Mouse (Mus musculus) intestine, postnatal 0 days (tissue): ENCODE measurements around the gene Slc25a38. TPM values are rescaled to one million over a fixed set of nuclear protein-coding genes. Genes with fewer than 3 reads are reported as not detected.

Experiments
- ATAC-seq: fragments of 200-750 bp; cut with Nextera tagmentation; 2 replicates; pipeline ENCODE4 v1.8.0; 2017; ENCODE audit warnings: mild to moderate bottlenecking, moderate TSS enrichment, moderate library complexity
- H3K27ac ChIP-seq: fragments of 300-500 bp; sonication (generic); 2 replicates; pipeline ENCODE4 v1.5.1; 2014; ENCODE audit warnings: mild to moderate bottlenecking, low read depth, low read length, moderate library complexity
- H3K27me3 ChIP-seq: fragments of 300-500 bp; sonication (generic); replicated peaks from 2 replicates; pipeline ENCODE4 v1.6.1; 2014; ENCODE audit warnings: low read length, mixed read lengths; ENCODE audit not compliant: control insufficient read depth, insufficient read depth
- H3K36me3 ChIP-seq: fragments of 300-500 bp; sonication (generic); 2 replicates; pipeline ENCODE4 v1.6.1; 2014; ENCODE audit warnings: mild to moderate bottlenecking, moderate library complexity; ENCODE audit not compliant: control insufficient read depth, insufficient read depth
- H3K4me1 ChIP-seq: fragments of 300-500 bp; sonication (generic); replicated peaks from 2 replicates; pipeline ENCODE4 v1.6.1; 2014; ENCODE audit warnings: antibody characterized with exemption, low read length, mixed read lengths; ENCODE audit not compliant: control insufficient read depth, insufficient read depth
- H3K4me2 ChIP-seq: fragments of 300-500 bp; sonication (generic); replicated peaks from 2 replicates; pipeline ENCODE4 v1.6.1; 2014; ENCODE audit warnings: low read depth, mild to moderate bottlenecking, moderate library complexity
- H3K4me3 ChIP-seq: fragments of 300-500 bp; sonication (generic); 2 replicates; pipeline ENCODE4 v1.5.1; 2014; ENCODE audit warnings: low read depth, low read length
- H3K9ac ChIP-seq: fragments of 300-500 bp; sonication (generic); 2 replicates; pipeline ENCODE4 v1.6.1; 2014; ENCODE audit warnings: mild to moderate bottlenecking, low read depth, low read length
- H3K9me3 ChIP-seq: fragments of 300-500 bp; sonication (generic); 2 replicates; pipeline ENCODE4 v1.6.1; 2016; ENCODE audit warnings: mixed run types; ENCODE audit not compliant: control insufficient read depth
- CTCF ChIP-seq: sonication (generic); IDR thresholded peaks from 2 replicates; pipeline ENCODE4 v1.5.1; 2016; ENCODE audit warnings: low read depth, mild to moderate bottlenecking, control low read depth, antibody characterized with exemption, moderate library complexity
- WGBS: fragments of 180-500 bp; shearing (Covaris S2); extraction: QIAGEN DNeasy Blood & Tissue Kit; methylation state at CpG from one replicate; pipeline ENCODE4 v1.1.7; 2014; 5-methylcytosine and 5-hydroxymethylcytosine counted together
- polyA plus RNA-seq: library from polyadenylated mRNA; unstranded; fragments of >200 nt; fragmentation: Nextera tagmentation; extraction: Ambion mirVana; gene quantifications from 2 replicates; pipeline ENCODE4 v1.2.1, GENCODE M21; 2015

Slc25a38 gene
- polyA plus RNA-seq, 1 experiment from 2014 or later, result 15.8 TPM

DNA sequence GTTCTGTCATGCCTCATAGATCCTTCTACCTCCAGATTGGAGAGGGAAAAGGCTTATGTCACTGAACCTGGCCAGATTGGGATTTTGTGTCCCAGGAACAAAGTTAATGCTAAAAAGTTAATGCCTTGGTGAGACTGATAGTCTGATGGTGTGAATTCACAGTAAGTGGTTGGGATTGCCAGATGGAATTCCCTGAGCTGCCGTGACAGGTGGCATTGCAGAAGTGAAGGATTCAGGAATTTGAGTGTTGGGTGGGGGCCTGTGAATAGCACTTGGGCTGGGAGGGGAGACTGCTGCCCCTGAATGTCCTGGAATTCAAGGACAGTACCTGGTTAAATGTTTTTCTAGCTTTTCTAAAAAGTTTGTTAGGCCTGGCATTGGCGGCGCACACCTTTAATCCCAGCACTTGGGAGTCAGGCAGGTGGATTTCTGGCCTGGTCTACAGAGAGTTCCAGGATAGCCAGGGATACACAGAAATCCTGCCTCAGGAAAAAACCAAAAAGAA, 21.7 kb downstream of the Slc25a38 start:
- 85% methylated on average over 3 of the region's 3 CpGs for WGBS
- no peak overlapping the region for H3K4me3 ChIP-seq
- no peak for TF ChIP-seq CTCF

DNA sequence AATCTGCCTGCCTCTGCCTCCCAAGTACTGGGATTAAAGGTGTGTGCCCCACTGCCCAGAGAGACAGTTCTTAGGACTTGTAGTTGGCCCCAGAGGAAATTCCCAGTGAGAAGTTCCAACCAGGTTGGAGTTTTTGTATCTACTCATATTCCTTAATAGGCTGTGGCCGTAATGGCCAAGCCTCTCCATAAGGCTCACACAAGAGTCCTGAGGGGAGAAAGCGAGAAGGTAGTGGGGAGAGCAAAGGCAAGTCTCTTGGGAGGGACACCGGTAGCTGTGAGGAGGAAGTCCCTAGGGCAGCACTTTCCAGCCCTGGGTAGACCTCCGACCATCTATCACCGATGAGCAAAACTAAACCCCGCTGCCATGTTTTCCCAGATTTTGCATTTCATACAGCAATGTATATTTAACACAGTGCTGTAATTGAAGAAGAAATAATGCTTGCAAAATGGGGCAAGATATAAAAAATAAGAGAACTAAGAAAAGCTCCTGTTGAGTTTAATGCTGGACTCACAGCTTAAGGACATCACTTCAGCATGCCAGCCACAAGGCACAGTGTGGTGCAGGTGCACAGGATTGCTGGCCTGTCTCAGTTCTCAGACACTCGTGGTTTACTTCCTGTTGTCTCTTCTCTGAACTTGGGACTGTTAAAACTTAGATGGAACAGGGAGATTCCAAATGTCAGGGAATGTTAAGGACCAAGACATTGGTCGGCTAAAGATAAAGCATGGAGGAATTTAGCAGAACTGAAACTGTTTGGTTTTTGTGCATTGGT, 23.0 kb downstream of the Slc25a38 start:
- Histone ChIP-seq H3K27ac (no peak overlapping the region), H3K4me1 (0 out of 2 replicates have a peak, but pooled peaks cover 2% of the 10 kb centered on the region), H3K4me3 (no peak overlapping the region), H3K36me3 (peaks cover 38% of the 10 kb centered on the region), H3K9ac (no peak overlapping the region), H3K9me3 (no peaks in the 10 kb centered on the region), H3K4me2 (no peak overlapping the region), H3K27me3 (no peaks in the 10 kb centered on the region)
- no peak for TF ChIP-seq CTCF
- 37% methylated on average over 8 of the region's 8 CpGs for WGBS
- ATAC-seq, result no peak

More for the DNA sequence above, 21.7 kb downstream of the Slc25a38 start:
- Histone ChIP-seq H3K4me2 (no peak overlapping the region), H3K4me1 (0 out of 2 replicates have a peak, but pooled peaks cover 2% of the 10 kb centered on the region), H3K9ac (no peak overlapping the region), H3K36me3 (peaks cover 38% of the 10 kb centered on the region), H3K27ac (no peak overlapping the region), H3K9me3 (no peaks in the 10 kb centered on the region), H3K27me3 (no peaks in the 10 kb centered on the region)
- no peak for ATAC-seq

DNA sequence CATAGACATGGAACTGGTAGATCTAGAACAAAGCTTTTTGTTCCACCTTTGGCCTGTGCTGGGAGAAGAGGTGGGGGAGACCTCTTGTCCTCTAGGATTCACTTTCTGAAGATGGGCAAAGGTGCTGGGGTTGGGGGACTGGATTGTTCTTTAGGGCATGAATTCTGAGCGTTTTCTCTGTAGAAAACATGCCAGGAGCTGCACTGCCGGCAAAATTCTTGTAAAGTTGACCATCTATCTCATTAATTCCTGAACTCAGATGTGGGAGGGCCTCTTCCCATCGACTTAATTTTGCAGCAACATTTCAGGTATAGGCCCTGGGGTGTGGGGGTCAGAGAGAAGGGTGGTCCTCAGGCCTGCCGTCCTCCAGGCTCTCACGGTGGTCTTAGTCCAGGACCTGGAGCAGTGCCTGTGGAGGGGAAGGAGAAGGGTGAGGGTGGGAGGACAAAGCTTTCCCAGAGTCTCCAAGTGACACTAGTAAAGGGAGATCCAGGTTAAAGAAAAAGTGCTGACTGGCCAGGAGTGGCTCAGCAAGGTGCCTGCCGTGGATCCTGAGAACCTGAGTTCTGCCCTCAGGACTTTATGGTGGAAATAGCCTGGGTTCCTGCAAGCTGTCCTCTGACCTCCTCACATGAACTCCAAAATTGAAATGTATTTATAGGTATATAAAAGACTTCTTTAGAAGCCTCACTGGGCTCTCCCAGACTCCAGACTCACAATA, 23.7 kb downstream of the Slc25a38 start:
- WGBS, result 44% methylated on average over 6 of the region's 6 CpGs
- H3K27ac ChIP-seq, result no peak overlapping the region
- H3K36me3 ChIP-seq, result peaks cover 37% of the 10 kb centered on the region

DNA sequence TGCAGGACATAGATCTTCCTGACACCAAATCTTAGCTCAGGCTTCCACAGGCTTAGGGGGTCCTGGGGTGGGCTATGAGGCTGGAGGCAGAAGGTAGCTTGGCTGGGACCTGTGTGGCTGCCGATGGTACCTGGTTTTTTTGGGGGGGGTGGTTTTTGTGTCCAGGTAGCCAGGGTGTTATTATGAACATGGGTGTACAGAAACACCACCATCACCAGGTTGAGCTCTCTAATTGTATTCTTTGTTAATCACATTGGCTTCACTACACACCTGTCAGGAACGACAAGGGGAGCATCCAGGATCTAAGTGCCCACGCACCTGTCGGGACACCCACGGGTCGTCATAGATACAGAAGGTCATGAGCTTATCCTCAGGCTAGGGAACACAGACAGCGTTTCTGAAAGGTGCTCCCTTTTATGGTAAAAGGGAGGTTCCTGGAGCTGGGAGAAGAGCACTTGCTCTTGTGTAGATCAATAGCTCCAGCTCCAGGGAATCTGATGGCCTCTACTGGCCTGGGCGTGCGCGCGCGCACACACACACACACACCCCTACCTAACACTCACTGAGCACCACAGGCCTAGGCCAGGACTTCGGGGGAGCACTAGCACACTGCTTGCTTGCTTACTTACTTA, 24.5 kb downstream of the Slc25a38 start:
- WGBS, result 61% methylated on average over 13 of the region's 13 CpGs
- Histone ChIP-seq H3K9ac (no peak overlapping the region), H3K4me3 (no peak overlapping the region), H3K4me2 (no peak overlapping the region), H3K4me1 (no peaks in the 10 kb centered on the region), H3K9me3 (no peaks in the 10 kb centered on the region), H3K36me3 (peaks cover 31% of the 10 kb centered on the region), H3K27ac (no peak overlapping the region), H3K27me3 (no peaks in the 10 kb centered on the region)
- no peak for ATAC-seq
- no peak for TF ChIP-seq CTCF

More for the DNA sequence above, 23.7 kb downstream of the Slc25a38 start:
- no peak overlapping the region for H3K4me3 ChIP-seq
- no peak for TF ChIP-seq CTCF
- H3K9me3 ChIP-seq, result no peaks in the 10 kb centered on the region
- no peak overlapping the region for H3K9ac ChIP-seq
- H3K27me3 ChIP-seq, result no peaks in the 10 kb centered on the region
- no peak for ATAC-seq
- no peaks in the 10 kb centered on the region for H3K4me1 ChIP-seq
- H3K4me2 ChIP-seq, result no peak overlapping the region

DNA sequence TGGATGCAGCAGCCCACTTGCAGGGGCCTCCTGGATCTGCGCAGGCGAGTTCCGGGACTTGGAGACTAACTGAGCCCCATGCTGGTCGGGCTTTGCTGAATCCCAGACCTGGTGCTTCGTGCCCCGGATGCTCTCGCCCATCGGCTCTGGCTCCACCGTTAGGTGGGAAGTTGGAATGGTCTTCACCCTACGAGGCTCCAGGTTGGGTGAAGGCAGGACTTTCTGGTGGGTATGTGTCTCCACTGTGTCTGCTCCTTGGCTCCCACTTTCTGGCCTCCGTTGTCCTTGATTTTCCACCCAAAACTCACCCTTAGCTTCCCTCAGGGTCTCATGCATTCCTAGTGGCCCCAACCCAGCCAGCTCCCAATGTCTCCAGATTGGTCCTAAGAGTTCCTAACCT, 25.3 kb downstream of the Slc25a38 start:
- 85% methylated on average over 11 of the region's 11 CpGs for WGBS
- H3K4me2 ChIP-seq, result no peak overlapping the region
- no peak for TF ChIP-seq CTCF
- H3K9ac ChIP-seq, result no peak overlapping the region
- H3K36me3 ChIP-seq, result peaks cover 24% of the 10 kb centered on the region
- H3K27ac ChIP-seq, result no peak overlapping the region
- no peaks in the 10 kb centered on the region for H3K27me3 ChIP-seq
- no peaks in the 10 kb centered on the region for H3K9me3 ChIP-seq
- no peak overlapping the region for H3K4me3 ChIP-seq
- H3K4me1 ChIP-seq, result no peaks in the 10 kb centered on the region
- ATAC-seq, result no peak

DNA sequence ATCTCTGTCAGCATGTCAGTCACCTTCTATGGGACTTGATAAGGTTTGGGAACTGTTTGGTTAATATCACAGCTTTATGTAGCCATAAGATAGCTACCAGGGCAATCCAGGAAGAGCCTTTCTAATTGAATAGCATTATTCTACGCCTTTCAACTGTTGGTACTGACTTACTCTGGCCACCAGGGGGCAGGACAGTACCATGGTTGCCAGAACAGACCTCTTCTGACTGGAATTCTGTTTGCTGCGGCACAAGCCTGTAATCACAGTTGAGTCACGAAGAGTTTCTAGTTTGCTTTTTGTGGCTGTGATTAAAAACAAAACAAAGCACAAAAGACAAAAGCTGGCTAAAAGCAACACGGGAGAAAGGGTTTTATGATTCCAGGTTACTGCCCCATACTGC, 30.5 kb downstream of the Slc25a38 start:
- peak; percentile 95 for TF ChIP-seq CTCF
- H3K27ac ChIP-seq, result no peak overlapping the region
- no peaks in the 10 kb centered on the region for H3K36me3 ChIP-seq
- no peak overlapping the region for H3K4me3 ChIP-seq
- H3K4me2 ChIP-seq, result no peak overlapping the region
- no peak overlapping the region for H3K9ac ChIP-seq
- 4% methylated on average over 4 of the region's 4 CpGs for WGBS
- no peaks in the 10 kb centered on the region for H3K27me3 ChIP-seq
- no peak for ATAC-seq
- H3K4me1 ChIP-seq, result no peaks in the 10 kb centered on the region
- H3K9me3 ChIP-seq, result no peaks in the 10 kb centered on the region
